In the genomic region with DNA sequence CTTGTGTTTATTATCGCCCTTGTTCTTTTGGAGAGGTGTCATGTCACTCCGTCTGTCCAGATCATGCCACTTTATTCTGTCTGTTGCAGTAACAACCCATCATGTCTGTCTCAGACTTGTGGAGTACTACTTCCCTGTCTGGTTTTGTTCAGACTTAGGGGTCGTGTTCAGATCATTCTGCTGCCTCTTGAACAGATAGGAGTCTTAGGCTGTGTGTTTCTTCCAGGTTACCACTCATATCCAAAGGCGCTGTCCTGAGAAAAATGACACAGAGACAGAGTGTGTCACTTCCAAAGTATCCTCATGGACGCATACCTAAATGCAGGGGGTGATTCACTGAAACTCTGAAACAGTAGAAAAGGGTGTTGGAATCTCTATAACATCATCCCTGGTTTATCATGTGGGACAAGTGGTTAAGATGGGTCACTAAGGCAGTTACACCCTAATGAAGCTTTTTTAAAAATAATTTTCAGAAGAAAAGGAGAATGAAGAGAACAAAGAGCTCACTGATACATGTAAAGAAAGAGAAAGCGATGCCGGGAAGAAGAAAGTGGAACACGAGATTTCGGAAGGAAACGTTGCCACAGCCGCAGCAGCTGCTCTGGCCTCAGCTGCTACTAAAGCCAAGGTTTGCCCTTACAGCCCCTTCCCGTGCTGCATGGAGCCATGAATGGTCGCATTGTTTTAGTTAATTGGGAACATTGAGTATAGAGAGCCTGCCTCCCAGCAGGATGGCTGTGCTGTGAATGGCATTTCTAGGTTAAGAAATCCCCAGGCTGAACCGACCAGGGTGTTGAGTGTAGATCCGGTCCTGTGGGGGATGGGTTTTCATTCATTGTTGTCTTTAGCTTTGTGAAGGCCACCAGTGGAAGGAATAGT, we compare ENCODE assay signal across 8 mouse cellular contexts. TPM values are rescaled to one million over a fixed set of nuclear protein-coding genes. Genes with fewer than 3 reads are reported as not detected.
DNase-seq lines count a peak whose midpoint lies in the region; ATAC-seq and TF ChIP-seq lines count a peak whose summit lies in the region.

No protein-coding gene starts in this region.

- 0 out of 2 replicates have a peak overlapping the region, but pooled peaks have one; percentile 0 for H3K4me2 ChIP-seq in midbrain, embryonic 13.5 days (replicated peaks)
- H3K4me2 ChIP-seq in kidney, embryonic 16.5 days (replicated peaks; ENCODE audit: low read depth, low read length), result no peak overlapping the region

- peak; percentile 20 for DNase-seq in cerebellum, adult 9-11 months
- DNase-seq in layer of hippocampus, adult 2 months (ENCODE audit: low spot score in 2 of 2), result peak; percentile 55 to 77
- DNase-seq in urinary bladder, adult 18-20 months (ENCODE audit: low spot score in 2 of 2), result no peak
- DNase-seq in thymus, postnatal 36 days, result no peak
- no peak for DNase-seq in natural killer cell, adult 2 months (ENCODE audit: low spot score in 2 of 2)

- no peaks in the 10 kb centered on the region for H3K27me3 ChIP-seq in midbrain, embryonic 13.5 days
- H3K27me3 ChIP-seq in kidney, embryonic 16.5 days (ENCODE audit: insufficient read depth, low read length), result no peaks in the 10 kb centered on the region

- H3K4me3 ChIP-seq in embryonic fibroblast, embryonic 13.5 days (ENCODE audit: insufficient read depth, low read length), result no peak overlapping the region
- H3K4me3 ChIP-seq in layer of hippocampus, adult 2 months, result no peak overlapping the region; the same call in 1 of the 2 replicates
- no peak overlapping the region for H3K4me3 ChIP-seq in midbrain, embryonic 13.5 days (replicated peaks)
- no peak overlapping the region for H3K4me3 ChIP-seq in kidney, embryonic 16.5 days (ENCODE audit: low read length)

- peaks cover 75% of the 10 kb centered on the region for H3K36me3 ChIP-seq in midbrain, embryonic 13.5 days
- H3K36me3 ChIP-seq in kidney, embryonic 16.5 days (ENCODE audit: insufficient read depth, low read length), result peaks cover 72% of the 10 kb centered on the region

- peak overlapping the region; percentile 19; the same call in 1 of the 2 replicates for H3K9ac ChIP-seq in midbrain, embryonic 13.5 days (replicated peaks)
- H3K9ac ChIP-seq in kidney, embryonic 16.5 days (replicated peaks; ENCODE audit: low read length), result no peak overlapping the region

- peaks cover 5% of the 10 kb centered on the region for H3K4me1 ChIP-seq in embryonic fibroblast, embryonic 13.5 days (ENCODE audit: control insufficient read depth, insufficient read depth, low read length)
- H3K4me1 ChIP-seq in midbrain, embryonic 13.5 days (replicated peaks), result peaks cover 16% of the 10 kb centered on the region
- H3K4me1 ChIP-seq in kidney, embryonic 16.5 days (ENCODE audit: insufficient read depth, low read length), result no peaks in the 10 kb centered on the region

- TF ChIP-seq POLR2A in embryonic fibroblast, embryonic 13.5 days (IDR thresholded peaks at IDR 0.05; ENCODE audit: low read depth, low read length), result no peak

- peak overlapping the region; percentile 11; the same call in 1 of the 2 replicates for H3K27ac ChIP-seq in embryonic fibroblast, embryonic 13.5 days (ENCODE audit: insufficient read depth, low read length)
- peak overlapping the region; percentile 89 for H3K27ac ChIP-seq in layer of hippocampus, adult 2 months
- H3K27ac ChIP-seq in midbrain, embryonic 13.5 days, result peak overlapping the region; percentile 84
- H3K27ac ChIP-seq in kidney, embryonic 16.5 days (ENCODE audit: low read length), result no peak overlapping the region

- 23% methylated on average over 15 of the region's 15 CpGs for WGBS in midbrain, embryonic 13.5 days
- WGBS in kidney, embryonic 16.5 days, result 80% methylated on average over 15 of the region's 15 CpGs

- H3K9me3 ChIP-seq in midbrain, embryonic 13.5 days, result no peaks in the 10 kb centered on the region
- H3K9me3 ChIP-seq in kidney, embryonic 16.5 days (ENCODE audit: low read length), result no peaks in the 10 kb centered on the region

- peak; percentile 94 for ATAC-seq in midbrain, embryonic 13.5 days
- no peak for ATAC-seq in kidney, embryonic 16.5 days (ENCODE audit: low FRiP score, low TSS enrichment)

- no peak for TF ChIP-seq CTCF in embryonic fibroblast, embryonic 13.5 days (IDR thresholded peaks at IDR 0.05; ENCODE audit: borderline replicate concordance, insufficient read depth, low read length)
- TF ChIP-seq CTCF in layer of hippocampus, adult 2 months (conservative IDR thresholded peaks at IDR 0.05), result no peak

RNA-seq across cellular contexts. Expression of gene Cspg5, which starts 37.8 kb away (rescaled TPM):
- 0.18 and 1.3 TPM in 2 replicates for polyA plus RNA-seq in embryonic fibroblast, embryonic 13.5 days (2011; ENCODE audit: insufficient read length, low read depth, missing spikeins)
- total RNA-seq in layer of hippocampus, adult 2 months (2021), result 100 to 1,000 TPM; 277 to 278 TPM
- 58.9 and 70.2 TPM in 2 replicates for polyA plus RNA-seq in midbrain, embryonic 13.5 days (2015; fragmentation: Nextera tagmentation; extraction: Ambion mirVana)
- 1.7 and 2.5 TPM in 2 replicates for polyA plus RNA-seq in kidney, embryonic 16.5 days (2015; fragmentation: Nextera tagmentation; extraction: Ambion mirVana)

Comparison
In these comparisons a context has a peak if more than half of its experiments do, and no peak if none do; other contexts are left out.
1. DNase-seq: peak in cerebellum, adult 9-11 months (single experiment) and layer of hippocampus, adult 2 months (2 of 2); none in urinary bladder, adult 18-20 months (0 of 2), thymus, postnatal 36 days (0 of 2) and natural killer cell, adult 2 months (0 of 2).
2. RNA of gene Cspg5, which starts 37.8 kb away (polyA plus RNA-seq): 58.9 to 70.2 TPM in midbrain, embryonic 13.5 days; 1.7 to 2.5 TPM in kidney, embryonic 16.5 days and 0.18 to 1.3 TPM in embryonic fibroblast, embryonic 13.5 days; every median in the first group is over 10 times any median in the second.